Mouse (Mus musculus) thymus, adult 2 months (tissue): ENCODE data around the gene Tbpl1. TPM values are rescaled to one million over a fixed set of nuclear protein-coding genes. Genes with fewer than 3 reads are reported as not detected.

Experiments
- DNase-seq: peaks from one replicate; pipeline ENCODE4 v3.0.0; 2021
- H3K27ac ChIP-seq: fragments of 200-500 bp; 2 replicates; pipeline ENCODE4 v1.5.1; 2012; ENCODE audit warnings: low read length, control low read depth; ENCODE audit not compliant: control insufficient read depth, insufficient read depth
- H3K27me3 ChIP-seq: fragments of 200-500 bp; 2 replicates; pipeline ENCODE4 v1.6.1; 2012; ENCODE audit warnings: mild to moderate bottlenecking, low read length, moderate library complexity, mixed read lengths; ENCODE audit not compliant: control insufficient read depth, insufficient read depth
- H3K36me3 ChIP-seq: fragments of 200-500 bp; 2 replicates; pipeline ENCODE4 v1.6.1; 2012; ENCODE audit warnings: mild to moderate bottlenecking, low read length, moderate library complexity; ENCODE audit not compliant: control insufficient read depth, insufficient read depth
- H3K4me1 ChIP-seq: fragments of 200-500 bp; replicated peaks from 2 replicates; pipeline ENCODE4 v1.6.1; 2012; ENCODE audit warnings: low read length; ENCODE audit not compliant: control insufficient read depth, insufficient read depth
- H3K4me3 ChIP-seq: fragments of 200-500 bp; 2 replicates; pipeline ENCODE4 v1.5.1; 2012; ENCODE audit warnings: mild to moderate bottlenecking, low read length, control low read depth, moderate library complexity; ENCODE audit not compliant: control insufficient read depth, insufficient read depth
- CTCF ChIP-seq: fragments of 200-500 bp; IDR thresholded peaks from 2 replicates; pipeline ENCODE4 v1.5.1; 2012; ENCODE audit warnings: mild to moderate bottlenecking, control low read depth, low read length, moderate library complexity, borderline replicate concordance; ENCODE audit not compliant: control insufficient read depth, poor library complexity, insufficient read depth; ENCODE audit errors: extremely low read depth
- POLR2A ChIP-seq: fragments of 200-500 bp; IDR thresholded peaks from 2 replicates; pipeline ENCODE4 v1.6.1; 2012; ENCODE audit warnings: mild to moderate bottlenecking, low read length, control low read depth, moderate library complexity; ENCODE audit not compliant: control insufficient read depth, poor library complexity, insufficient read depth; ENCODE audit errors: extremely low read depth
- WGBS: fragments of 180-500 bp; shearing (Covaris S2); methylation state at CpG from one replicate; pipeline ENCODE4 v1.1.7; 2018; 5-methylcytosine and 5-hydroxymethylcytosine counted together
- polyA plus RNA-seq: library from polyadenylated mRNA; depleted of rRNA; stranded (reverse); fragments of >200 nt; gene quantifications from 2 replicates; pipeline ENCODE4 v1.2.3, GENCODE M21; 2012

Tbpl1 gene
- polyA plus RNA-seq, 1 experiment, result 53.6 TPM

DNA sequence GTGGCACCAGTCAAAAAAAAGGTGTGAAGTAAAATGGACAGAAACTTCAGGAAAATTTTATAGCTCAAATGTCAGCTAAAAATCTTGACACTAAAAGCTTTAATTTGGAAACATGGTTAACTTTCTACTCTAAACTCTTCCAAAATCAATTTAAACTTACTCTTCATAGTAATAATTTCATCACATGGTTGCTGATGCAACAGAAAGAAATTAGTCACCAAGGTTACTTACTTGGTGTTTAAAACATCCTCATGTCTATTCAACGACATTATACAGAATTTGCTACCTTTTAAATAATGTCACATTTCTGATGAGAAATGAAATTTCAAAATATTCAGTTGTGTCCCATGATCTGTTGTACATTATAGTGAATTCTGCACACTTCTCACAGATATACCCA lies 3.5 kb downstream of the Tbpl1 start:
- WGBS, result 100% methylated on average over 1 of the region's 1 CpGs
- no peaks in the 10 kb centered on the region for H3K36me3 ChIP-seq
- no peak for TF ChIP-seq CTCF
- TF ChIP-seq POLR2A, result no peak
- no peak overlapping the region for H3K27ac ChIP-seq
- no peak for DNase-seq
- no peaks in the 10 kb centered on the region for H3K27me3 ChIP-seq
- H3K4me1 ChIP-seq, result peaks cover 10% of the 10 kb centered on the region
- no peak overlapping the region for H3K4me3 ChIP-seq

DNA sequence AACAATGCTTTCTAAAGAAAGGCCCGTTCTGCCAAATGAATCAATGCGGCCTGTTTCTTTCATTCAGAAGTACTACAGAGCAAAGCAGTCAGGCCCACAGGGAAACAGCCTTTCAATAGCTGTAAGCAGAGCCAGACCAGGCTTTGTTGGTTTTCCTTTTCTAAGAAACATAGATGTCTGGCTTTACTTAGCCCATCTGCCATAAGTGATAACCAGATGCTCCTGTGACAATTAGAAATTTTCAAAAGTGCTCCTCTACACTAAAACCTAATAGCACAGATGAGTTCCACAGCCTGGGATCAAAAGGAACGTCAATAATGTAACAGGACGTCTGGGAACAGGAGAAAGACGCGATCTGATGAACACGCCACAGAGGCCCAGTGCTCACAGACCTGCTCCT lies 5.4 kb downstream of the Tbpl1 start:
- DNase-seq, result no peak
- H3K4me1 ChIP-seq, result peaks cover 5% of the 10 kb centered on the region
- H3K27ac ChIP-seq, result no peak overlapping the region
- H3K27me3 ChIP-seq, result no peaks in the 10 kb centered on the region
- H3K36me3 ChIP-seq, result no peaks in the 10 kb centered on the region
- TF ChIP-seq CTCF (no peak), POLR2A (no peak)
- 97% methylated on average over 7 of the region's 7 CpGs for WGBS
- no peak overlapping the region for H3K4me3 ChIP-seq

DNA sequence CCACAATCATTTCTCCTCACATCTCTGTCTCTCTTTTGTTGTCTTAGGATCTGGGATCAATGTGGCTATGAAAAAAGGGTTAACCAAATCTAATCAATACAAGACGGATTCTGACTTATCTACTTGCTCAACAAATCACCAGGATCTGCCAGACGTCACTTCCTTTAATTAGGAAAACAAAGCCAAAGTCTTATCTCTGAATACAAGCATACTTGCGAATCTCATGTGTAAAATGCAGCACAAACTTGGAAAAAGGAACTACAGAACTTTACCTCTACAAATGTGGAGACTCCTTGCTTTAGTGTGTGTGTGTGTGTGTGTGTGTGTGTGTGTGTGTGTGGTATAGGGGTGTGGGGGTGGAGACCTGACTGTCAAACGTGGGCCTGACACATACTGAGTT lies 6.6 kb downstream of the Tbpl1 start:
- WGBS, result 71% methylated on average over 4 of the region's 4 CpGs
- Histone ChIP-seq H3K36me3 (no peaks in the 10 kb centered on the region), H3K4me1 (peaks cover 5% of the 10 kb centered on the region), H3K4me3 (no peak overlapping the region), H3K27ac (no peak overlapping the region), H3K27me3 (no peaks in the 10 kb centered on the region)
- no peak for DNase-seq
- TF ChIP-seq POLR2A, result no peak
- TF ChIP-seq CTCF, result no peak

DNA sequence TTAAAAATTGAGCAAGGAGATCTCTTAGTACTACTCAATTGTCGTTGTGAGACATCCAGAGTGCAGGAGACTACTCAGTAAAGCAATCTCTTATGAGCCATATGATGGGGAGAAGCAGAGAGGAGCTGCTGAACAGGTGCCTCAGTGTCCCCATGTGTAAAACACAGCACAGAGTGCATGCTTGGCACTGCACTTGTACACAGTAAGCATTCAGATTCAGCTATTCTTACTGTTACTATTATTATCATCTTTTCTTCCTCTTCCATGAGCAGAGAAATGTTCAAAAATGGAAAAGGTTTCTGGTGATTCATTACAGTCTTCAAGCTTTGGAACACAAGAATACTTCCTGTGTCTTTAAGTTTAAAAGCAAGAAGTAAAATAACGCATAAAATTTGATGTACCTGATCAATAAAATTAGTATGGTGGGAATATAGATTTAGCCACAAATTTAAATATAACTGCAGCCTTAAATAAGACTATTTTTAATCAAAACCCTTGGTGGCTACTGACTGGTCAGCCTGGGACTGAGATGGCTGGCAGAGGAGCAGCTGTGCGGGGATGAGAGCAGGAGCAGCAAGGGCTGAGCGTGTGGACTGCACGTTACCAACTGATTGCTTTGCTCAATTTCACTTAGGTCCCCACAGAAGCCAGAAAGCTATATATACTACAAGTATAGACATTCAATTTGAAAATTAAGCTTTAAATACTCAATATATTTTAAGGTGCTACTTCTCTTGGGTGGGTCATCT lies 10.8 kb downstream of the Tbpl1 start:
- Histone ChIP-seq H3K4me3 (no peak overlapping the region), H3K4me1 (no peaks in the 10 kb centered on the region), H3K36me3 (no peaks in the 10 kb centered on the region), H3K27ac (no peak overlapping the region), H3K27me3 (no peaks in the 10 kb centered on the region)
- TF ChIP-seq CTCF (no peak), POLR2A (no peak)
- WGBS, result 94% methylated on average over 5 of the region's 5 CpGs
- DNase-seq, result no peak

DNA sequence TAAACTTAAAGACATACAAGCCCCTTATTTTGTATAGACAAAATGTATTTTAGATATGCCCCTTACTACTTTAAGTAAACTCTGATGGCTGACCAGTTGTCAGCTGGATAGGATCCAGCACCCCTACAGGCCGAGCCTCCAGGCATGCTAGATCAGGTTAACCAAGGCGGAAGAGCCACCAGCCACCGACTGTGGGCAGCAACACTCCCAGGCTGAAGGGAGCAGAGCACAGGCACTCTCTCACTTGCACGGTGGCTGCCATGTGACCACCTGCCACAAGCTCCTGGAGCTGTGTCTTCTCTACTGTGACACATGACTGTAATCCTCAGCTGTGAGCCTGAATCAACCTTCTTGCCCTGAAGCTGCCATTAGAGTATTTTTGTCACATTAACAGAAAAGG lies 13.3 kb downstream of the Tbpl1 start:
- H3K4me1 ChIP-seq, result no peaks in the 10 kb centered on the region
- H3K27ac ChIP-seq, result no peak overlapping the region
- no peaks in the 10 kb centered on the region for H3K27me3 ChIP-seq
- 15% methylated on average over 4 of the region's 4 CpGs for WGBS
- no peaks in the 10 kb centered on the region for H3K36me3 ChIP-seq
- no peak for DNase-seq
- no peak for TF ChIP-seq POLR2A
- no peak for TF ChIP-seq CTCF
- no peak overlapping the region for H3K4me3 ChIP-seq

DNA sequence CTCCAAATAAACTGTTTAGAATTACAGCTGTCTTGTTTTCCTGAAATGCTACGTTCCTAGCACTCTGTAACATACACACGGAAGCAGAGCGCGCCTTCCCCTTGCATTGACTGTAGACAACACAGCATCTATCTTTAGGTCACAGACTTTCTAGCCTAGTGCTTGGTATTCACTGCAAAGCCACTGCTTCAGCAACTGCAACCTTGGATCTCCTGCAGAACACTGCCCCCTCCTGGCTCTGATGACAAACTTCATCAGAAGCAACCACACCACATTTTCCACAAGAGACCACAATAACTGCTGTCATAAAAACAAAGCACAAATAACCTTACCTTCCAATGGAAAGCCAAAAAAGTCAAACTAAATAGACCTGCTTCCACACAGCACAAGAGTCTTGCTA lies 17.2 kb downstream of the Tbpl1 start:
- DNase-seq, result peak; percentile 62
- 61% methylated on average over 4 of the region's 4 CpGs for WGBS

DNA sequence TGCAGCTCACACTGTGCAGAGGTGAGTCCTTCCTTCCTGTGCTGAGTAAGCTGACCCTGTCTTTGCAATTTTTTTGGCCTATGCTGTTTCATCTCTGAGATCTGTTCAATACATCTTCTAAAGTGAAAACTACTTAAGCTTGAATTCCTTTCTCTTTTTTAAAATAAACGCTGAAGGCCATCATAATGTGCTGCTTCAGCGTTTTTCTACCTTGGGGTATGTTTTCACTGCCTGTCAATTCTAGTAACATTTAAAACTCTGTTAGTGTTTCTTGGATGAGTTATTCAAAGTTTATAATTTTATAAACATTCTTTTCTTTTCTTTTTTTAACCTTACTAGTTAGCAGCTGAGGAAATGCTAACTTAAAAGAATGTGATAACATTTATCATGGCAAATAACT lies 18.8 kb downstream of the Tbpl1 start:
- Histone ChIP-seq H3K27me3 (no peaks in the 10 kb centered on the region), H3K4me3 (no peak overlapping the region)
- TF ChIP-seq CTCF, result no peak
- TF ChIP-seq POLR2A, result no peak

More for the DNA sequence above, 17.2 kb downstream of the Tbpl1 start:
- TF ChIP-seq POLR2A (no peak), CTCF (no peak)
- Histone ChIP-seq H3K27me3 (no peaks in the 10 kb centered on the region), H3K36me3 (peaks cover 10% of the 10 kb centered on the region), H3K4me1 (no peaks in the 10 kb centered on the region), H3K4me3 (no peak overlapping the region), H3K27ac (no peak overlapping the region)

More for the DNA sequence above, 18.8 kb downstream of the Tbpl1 start:
- no peak for DNase-seq
- WGBS, result 81% methylated on average over 2 of the region's 2 CpGs
- H3K27ac ChIP-seq, result no peak overlapping the region
- no peaks in the 10 kb centered on the region for H3K4me1 ChIP-seq
- H3K36me3 ChIP-seq, result peaks cover 25% of the 10 kb centered on the region
